Mouse (Mus musculus) cerebellum, adult 2 months (tissue): ENCODE results near the gene Abcf1.

Source experiments
- CTCF ChIP-seq: fragments of 200-500 bp; IDR thresholded peaks from 2 replicates; pipeline ENCODE4 v1.5.1; 2011; ENCODE audit warnings: low read depth, mild to moderate bottlenecking, control low read depth, low read length, moderate library complexity, borderline replicate concordance; ENCODE audit not compliant: insufficient read depth
- POLR2A ChIP-seq: fragments of 200-500 bp; IDR thresholded peaks from 2 replicates; pipeline ENCODE4 v1.6.1; 2011; ENCODE audit warnings: low read length, control low read depth, borderline replicate concordance; ENCODE audit not compliant: insufficient read depth

DNA sequence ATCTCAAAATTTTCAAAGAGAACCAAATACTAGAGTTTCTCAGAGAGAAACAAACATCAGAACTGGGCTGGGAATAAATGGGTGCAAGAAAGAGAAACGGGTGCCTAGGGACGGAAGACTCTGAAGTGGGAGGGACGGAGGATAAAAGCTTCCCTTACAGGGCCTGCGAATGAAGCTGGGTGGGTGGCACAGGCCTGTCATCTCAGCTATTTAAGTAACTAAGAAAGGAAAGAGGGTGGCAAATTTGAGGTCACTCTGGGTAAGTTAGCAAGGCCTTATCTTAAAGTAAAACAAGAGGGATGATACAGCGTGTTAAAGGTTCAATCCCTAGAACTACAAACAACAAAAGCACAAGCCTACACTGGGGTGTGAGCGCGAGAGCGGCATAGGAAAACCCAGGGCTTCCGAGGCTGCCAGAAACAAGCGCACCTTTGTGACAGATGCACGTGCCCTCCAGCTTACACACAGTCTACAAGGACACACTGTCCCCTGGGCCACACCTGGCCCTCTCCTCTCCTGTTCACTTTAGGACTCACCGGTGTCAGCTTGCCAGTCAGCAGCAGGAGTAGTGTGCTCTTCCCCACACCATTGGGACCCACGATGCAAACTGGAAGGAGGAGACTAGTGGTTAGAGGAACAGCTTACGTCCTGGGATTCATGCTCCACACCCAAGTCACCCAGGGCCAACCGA, 10.9 kb downstream of the Abcf1 start:
- TF ChIP-seq POLR2A, result no peak
- no peak for TF ChIP-seq CTCF
